Mouse (Mus musculus): ENCODE data around the gene Igsf21. TPM values are rescaled to one million over a fixed set of nuclear protein-coding genes. Genes with fewer than 3 reads are reported as not detected.

Gene Igsf21
- polyA plus RNA-seq, 1 experiment from 2014 or later: 0.20 TPM

DNA sequence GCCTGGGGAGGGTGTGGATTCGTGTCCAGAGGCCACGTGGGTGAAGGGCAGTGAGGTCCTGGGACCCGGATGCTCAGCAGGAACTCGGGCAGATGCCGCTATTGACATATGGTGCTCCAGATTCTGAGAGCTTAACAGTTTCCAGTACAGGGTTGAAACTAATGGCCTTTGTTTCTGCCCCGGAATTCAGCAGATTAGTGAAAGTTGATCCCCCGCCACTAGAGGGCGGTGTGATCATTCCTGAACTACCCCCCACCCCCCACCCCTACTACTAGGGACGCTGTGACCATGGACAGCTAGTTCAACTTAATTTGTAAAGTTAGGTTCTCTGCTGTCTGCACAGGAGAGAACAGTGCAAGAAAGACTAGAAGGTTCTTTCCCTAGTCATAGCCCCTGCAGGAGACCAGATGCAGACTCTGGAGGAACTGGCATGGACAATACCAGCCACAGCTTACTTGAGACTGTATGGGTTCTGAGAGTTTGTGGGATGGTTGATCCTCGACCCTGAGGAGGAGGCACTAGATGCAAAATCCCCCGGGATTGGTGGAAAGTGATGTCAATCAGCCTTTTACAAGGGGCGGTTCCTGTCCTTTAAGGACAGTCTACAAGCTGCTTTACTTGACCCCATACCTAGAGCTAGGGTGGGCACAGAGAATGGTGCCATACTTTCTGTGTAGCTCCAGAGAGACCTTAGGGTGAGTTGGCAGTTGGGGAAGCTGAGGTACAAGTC, 157.7 kb downstream of the Igsf21 start:
- Histone ChIP-seq H3K9ac (ENCODE audit: low read length) (no peak overlapping the region), H3K36me3 (ENCODE audit: control insufficient read depth, insufficient read depth) (no peaks in the 10 kb centered on the region), H3K27ac (ENCODE audit: low read length) (no peak overlapping the region), H3K27me3 (ENCODE audit: control insufficient read depth, insufficient read depth, low read length) (no peaks in the 10 kb centered on the region), H3K4me3 (ENCODE audit: low read length) (no peak overlapping the region), H3K4me1 (ENCODE audit: control insufficient read depth, insufficient read depth, low read length) (no peaks in the 10 kb centered on the region), H3K4me2 (ENCODE audit: low read depth, low read length) (no peak overlapping the region), H3K9me3 (replicated peaks; ENCODE audit: control insufficient read depth, low read length) (no peaks in the 10 kb centered on the region)
- no peak for ATAC-seq (replicated peaks; ENCODE audit: extremely low read depth, insufficient read depth, low FRiP score)
- WGBS: 75% methylated on average over 12 of the region's 12 CpGs

DNA sequence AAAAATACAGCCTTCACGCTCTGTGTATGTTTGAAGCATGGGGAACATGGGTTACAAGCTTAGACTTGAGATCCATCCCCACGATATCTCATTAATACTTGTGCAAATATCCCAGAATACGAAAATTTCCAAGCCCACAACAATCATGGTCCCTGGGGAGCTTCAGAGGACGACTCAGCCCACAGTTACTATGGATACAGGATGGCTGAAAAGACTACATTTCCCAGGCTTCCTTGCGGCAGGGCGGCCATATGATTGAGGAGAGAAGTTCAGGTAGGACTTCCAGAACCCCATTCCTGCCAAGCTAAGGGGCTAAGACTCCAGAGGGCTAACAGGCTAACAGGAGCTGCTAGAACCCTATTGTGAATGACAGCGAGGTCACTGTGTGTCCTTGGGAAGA, 160.4 kb downstream of the Igsf21 start:
- Histone ChIP-seq H3K4me2 (ENCODE audit: low read depth, low read length) (no peak overlapping the region), H3K9ac (ENCODE audit: low read length) (no peak overlapping the region), H3K27me3 (ENCODE audit: control insufficient read depth, insufficient read depth, low read length) (0 out of 2 replicates have a peak, but pooled peaks cover 3% of the 10 kb centered on the region), H3K4me3 (ENCODE audit: low read length) (no peak overlapping the region), H3K27ac (ENCODE audit: low read length) (no peak overlapping the region), H3K4me1 (ENCODE audit: control insufficient read depth, insufficient read depth, low read length) (no peaks in the 10 kb centered on the region), H3K36me3 (ENCODE audit: control insufficient read depth, insufficient read depth) (no peaks in the 10 kb centered on the region), H3K9me3 (replicated peaks; ENCODE audit: control insufficient read depth, low read length) (no peaks in the 10 kb centered on the region)
- no peak for ATAC-seq (replicated peaks; ENCODE audit: extremely low read depth, insufficient read depth, low FRiP score)
- WGBS: 58% methylated on average over 7 of the region's 7 CpGs

DNA sequence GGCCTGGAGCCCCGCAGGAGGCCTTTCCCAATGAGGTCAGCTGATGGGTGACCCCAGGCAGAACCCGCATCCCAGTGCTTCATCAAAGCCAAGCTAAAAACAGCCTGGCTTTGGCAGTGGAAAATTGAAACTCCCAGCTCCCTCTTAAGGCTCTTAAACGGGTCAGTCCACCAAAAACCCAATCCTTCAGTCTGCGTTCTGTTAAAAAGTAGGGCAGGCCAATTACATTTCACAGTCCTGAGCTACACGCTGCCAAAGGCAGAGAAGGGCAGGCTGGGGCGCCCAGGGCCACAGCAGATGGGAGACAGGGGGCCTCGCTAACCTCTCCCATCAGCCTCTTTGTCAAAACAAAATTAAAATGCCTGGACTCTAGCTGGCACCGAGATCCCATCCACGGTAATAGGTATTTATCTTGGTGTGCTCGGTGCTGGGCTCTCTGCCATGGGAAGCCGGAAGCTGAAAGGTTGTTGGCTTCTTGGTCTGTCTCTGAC, 162.0 kb downstream of the Igsf21 start:
- Histone ChIP-seq H3K4me1 (ENCODE audit: control insufficient read depth, insufficient read depth, low read length) (no peaks in the 10 kb centered on the region), H3K9ac (ENCODE audit: low read length) (no peak overlapping the region), H3K27ac (ENCODE audit: low read length) (no peak overlapping the region), H3K9me3 (replicated peaks; ENCODE audit: control insufficient read depth, low read length) (no peaks in the 10 kb centered on the region), H3K4me2 (ENCODE audit: low read depth, low read length) (no peak overlapping the region), H3K4me3 (ENCODE audit: low read length) (no peak overlapping the region), H3K27me3 (ENCODE audit: control insufficient read depth, insufficient read depth, low read length) (0 out of 2 replicates have a peak, but pooled peaks cover 3% of the 10 kb centered on the region), H3K36me3 (ENCODE audit: control insufficient read depth, insufficient read depth) (no peaks in the 10 kb centered on the region)
- WGBS: 38% methylated on average over 11 of the region's 11 CpGs
- ATAC-seq (replicated peaks; ENCODE audit: extremely low read depth, insufficient read depth, low FRiP score): peak; percentile 67

DNA sequence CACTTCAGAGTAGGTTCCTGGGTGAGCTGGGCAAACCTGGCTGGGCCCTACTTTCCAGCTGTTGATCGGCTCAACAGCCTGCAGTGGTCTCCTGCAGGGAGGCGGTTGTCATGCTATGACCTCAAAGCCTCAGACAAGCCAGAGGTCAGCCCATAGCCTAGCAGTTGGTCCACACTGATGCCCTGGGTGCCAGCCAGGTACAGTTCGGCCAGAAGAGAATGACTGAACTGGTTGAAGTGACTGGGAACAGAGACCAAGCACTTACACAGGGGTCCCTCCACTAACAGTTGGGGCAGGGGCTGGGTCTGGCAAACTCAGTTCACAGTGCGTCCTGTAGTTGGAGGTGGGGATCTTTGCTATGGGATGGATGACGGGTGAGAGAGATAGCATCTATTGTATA, 162.5 kb downstream of the Igsf21 start:
- Histone ChIP-seq H3K4me3 (ENCODE audit: low read length) (no peak overlapping the region), H3K36me3 (ENCODE audit: control insufficient read depth, insufficient read depth) (no peaks in the 10 kb centered on the region), H3K9ac (ENCODE audit: low read length) (no peak overlapping the region), H3K4me2 (ENCODE audit: low read depth, low read length) (no peak overlapping the region), H3K27me3 (ENCODE audit: control insufficient read depth, insufficient read depth, low read length) (0 out of 2 replicates have a peak, but pooled peaks cover 3% of the 10 kb centered on the region), H3K27ac (ENCODE audit: low read length) (no peak overlapping the region), H3K4me1 (ENCODE audit: control insufficient read depth, insufficient read depth, low read length) (no peaks in the 10 kb centered on the region), H3K9me3 (replicated peaks; ENCODE audit: control insufficient read depth, low read length) (no peaks in the 10 kb centered on the region)
- ATAC-seq (replicated peaks; ENCODE audit: extremely low read depth, insufficient read depth, low FRiP score): no peak
- 80% methylated on average over 5 of the region's 5 CpGs for WGBS

DNA sequence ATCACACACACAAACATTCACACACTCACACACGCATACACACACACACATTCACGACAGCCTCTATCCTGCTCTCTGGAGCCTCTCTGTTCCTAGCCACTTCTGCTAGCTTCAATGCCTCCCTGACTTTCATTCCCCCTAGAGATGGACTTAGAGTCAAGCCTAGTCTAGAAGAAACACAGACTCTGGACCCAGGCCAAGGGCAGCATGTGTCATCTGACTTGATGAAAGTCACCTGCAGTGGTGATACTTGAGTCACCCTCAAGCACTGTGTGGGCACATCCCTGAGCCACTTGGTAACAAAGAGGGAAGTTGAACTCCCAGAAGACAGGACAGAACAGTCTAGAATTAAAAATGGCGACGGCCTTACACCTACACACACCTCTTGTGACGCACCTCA, 168.2 kb downstream of the Igsf21 start:
- H3K27ac ChIP-seq (ENCODE audit: low read length): no peak overlapping the region
- H3K4me3 ChIP-seq (ENCODE audit: low read length): no peak overlapping the region
- H3K36me3 ChIP-seq (ENCODE audit: control insufficient read depth, insufficient read depth): no peaks in the 10 kb centered on the region
- WGBS: 73% methylated on average over 5 of the region's 5 CpGs
- no peak for ATAC-seq (replicated peaks; ENCODE audit: extremely low read depth, insufficient read depth, low FRiP score)
- H3K4me2 ChIP-seq (ENCODE audit: low read depth, low read length): no peak overlapping the region
- H3K9me3 ChIP-seq (replicated peaks; ENCODE audit: control insufficient read depth, low read length): no peaks in the 10 kb centered on the region
- H3K9ac ChIP-seq (ENCODE audit: low read length): no peak overlapping the region
- no peaks in the 10 kb centered on the region for H3K4me1 ChIP-seq (ENCODE audit: control insufficient read depth, insufficient read depth, low read length)
- H3K27me3 ChIP-seq (ENCODE audit: control insufficient read depth, insufficient read depth, low read length): 0 out of 2 replicates have a peak, but pooled peaks cover 3% of the 10 kb centered on the region

DNA sequence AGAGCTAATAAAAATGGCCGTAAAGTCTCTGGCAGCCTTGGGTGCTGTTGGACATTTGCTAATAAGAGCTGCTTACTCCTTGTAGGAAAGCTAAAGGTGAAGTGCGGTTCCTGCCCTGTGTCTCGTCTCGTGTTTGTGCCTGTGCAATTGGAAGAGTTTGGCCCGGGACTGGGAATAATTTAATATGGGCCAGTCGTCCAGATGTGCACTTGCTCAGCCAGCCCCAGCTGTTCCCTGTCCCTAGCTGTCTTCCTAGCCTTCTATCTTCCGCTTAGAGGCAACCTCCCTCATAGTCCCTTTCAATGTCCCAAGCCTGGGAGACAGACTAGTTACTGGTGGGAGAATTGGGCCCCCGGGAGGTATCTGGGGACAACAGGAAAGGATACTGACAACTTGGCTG, 169.0 kb downstream of the Igsf21 start:
- Histone ChIP-seq H3K4me2 (ENCODE audit: low read depth, low read length) (no peak overlapping the region), H3K27ac (ENCODE audit: low read length) (no peak overlapping the region), H3K4me1 (ENCODE audit: control insufficient read depth, insufficient read depth, low read length) (no peaks in the 10 kb centered on the region), H3K27me3 (ENCODE audit: control insufficient read depth, insufficient read depth, low read length) (0 out of 2 replicates have a peak, but pooled peaks cover 2% of the 10 kb centered on the region), H3K9ac (ENCODE audit: low read length) (no peak overlapping the region), H3K9me3 (replicated peaks; ENCODE audit: control insufficient read depth, low read length) (no peaks in the 10 kb centered on the region), H3K4me3 (ENCODE audit: low read length) (no peak overlapping the region), H3K36me3 (ENCODE audit: control insufficient read depth, insufficient read depth) (no peaks in the 10 kb centered on the region)
- 59% methylated on average over 8 of the region's 8 CpGs for WGBS
- ATAC-seq (replicated peaks; ENCODE audit: extremely low read depth, insufficient read depth, low FRiP score): no peak

DNA sequence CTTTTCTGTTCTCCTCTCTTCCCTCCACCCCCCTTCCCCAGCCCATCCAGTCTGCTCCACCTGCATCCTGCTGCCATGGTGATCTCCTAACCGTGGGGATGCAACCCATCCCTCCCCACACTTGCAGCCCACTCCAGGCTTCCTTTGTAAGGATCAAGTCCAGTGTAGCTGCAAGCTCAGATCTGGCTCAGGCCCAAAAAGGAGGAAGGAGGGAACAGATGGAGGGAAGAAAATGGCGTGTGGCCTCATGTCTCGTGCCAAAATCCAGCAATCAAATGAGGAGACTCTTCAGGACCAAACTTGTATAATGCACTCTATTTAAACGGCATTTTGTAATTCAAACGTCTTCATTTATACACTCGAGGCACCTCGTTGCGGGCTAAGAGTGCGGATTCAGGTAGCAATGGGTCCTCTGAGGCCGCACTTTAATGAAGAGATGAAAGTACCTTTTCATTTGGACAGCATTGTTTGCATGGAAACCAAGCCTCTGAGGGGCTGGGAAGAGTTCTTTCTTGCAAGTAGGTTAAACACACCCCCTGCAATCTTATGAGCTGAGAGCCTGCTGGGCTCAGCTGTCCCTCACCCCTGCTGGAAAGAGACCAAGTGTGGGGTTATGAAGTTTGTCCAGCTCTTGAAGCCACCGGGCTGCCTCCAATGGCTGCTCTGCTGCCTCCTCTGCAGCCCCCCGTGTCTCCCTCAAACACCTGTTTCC, 169.6 kb downstream of the Igsf21 start:
- WGBS: 69% methylated on average over 12 of the region's 12 CpGs
- no peak overlapping the region for H3K27ac ChIP-seq (ENCODE audit: low read length)

DNA sequence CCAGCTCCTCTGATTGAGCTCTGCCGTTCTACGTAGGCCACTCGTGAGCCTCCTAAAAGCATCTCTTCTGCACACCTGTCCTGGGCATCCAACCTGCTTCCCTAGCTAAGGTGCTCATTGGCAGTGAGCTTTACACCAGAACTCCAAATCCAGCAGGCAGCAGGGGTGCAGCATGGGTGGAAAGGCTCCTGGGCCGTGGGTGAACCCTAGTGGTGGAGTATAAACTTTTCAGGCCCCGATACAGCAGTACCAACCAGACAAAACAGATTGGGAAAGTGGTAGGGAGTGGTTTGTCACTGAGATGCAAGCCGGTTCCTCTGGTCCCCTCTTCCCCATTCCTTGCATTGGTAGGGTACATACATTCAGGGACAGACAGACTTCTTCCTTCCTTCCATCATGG, 170.2 kb downstream of the Igsf21 start:
- no peaks in the 10 kb centered on the region for H3K36me3 ChIP-seq (ENCODE audit: control insufficient read depth, insufficient read depth)
- H3K9ac ChIP-seq (ENCODE audit: low read length): no peak overlapping the region
- no peak for ATAC-seq (replicated peaks; ENCODE audit: extremely low read depth, insufficient read depth, low FRiP score)
- peaks cover 6% of the 10 kb centered on the region for H3K27me3 ChIP-seq (ENCODE audit: control insufficient read depth, insufficient read depth, low read length)
- no peak overlapping the region for H3K4me2 ChIP-seq (ENCODE audit: low read depth, low read length)
- WGBS: 73% methylated on average over 6 of the region's 6 CpGs
- no peak overlapping the region for H3K4me3 ChIP-seq (ENCODE audit: low read length)
- H3K9me3 ChIP-seq (replicated peaks; ENCODE audit: control insufficient read depth, low read length): no peaks in the 10 kb centered on the region
- no peak overlapping the region for H3K27ac ChIP-seq (ENCODE audit: low read length)
- no peaks in the 10 kb centered on the region for H3K4me1 ChIP-seq (ENCODE audit: control insufficient read depth, insufficient read depth, low read length)

More for the DNA sequence above, 169.6 kb downstream of the Igsf21 start:
- Histone ChIP-seq H3K4me3 (ENCODE audit: low read length) (no peak overlapping the region), H3K4me1 (ENCODE audit: control insufficient read depth, insufficient read depth, low read length) (no peaks in the 10 kb centered on the region), H3K4me2 (ENCODE audit: low read depth, low read length) (no peak overlapping the region), H3K9me3 (replicated peaks; ENCODE audit: control insufficient read depth, low read length) (no peaks in the 10 kb centered on the region), H3K9ac (ENCODE audit: low read length) (no peak overlapping the region), H3K36me3 (ENCODE audit: control insufficient read depth, insufficient read depth) (no peaks in the 10 kb centered on the region), H3K27me3 (ENCODE audit: control insufficient read depth, insufficient read depth, low read length) (peaks cover 2% of the 10 kb centered on the region; the same call in 1 of the 2 replicates)
- no peak for ATAC-seq (replicated peaks; ENCODE audit: extremely low read depth, insufficient read depth, low FRiP score)

DNA sequence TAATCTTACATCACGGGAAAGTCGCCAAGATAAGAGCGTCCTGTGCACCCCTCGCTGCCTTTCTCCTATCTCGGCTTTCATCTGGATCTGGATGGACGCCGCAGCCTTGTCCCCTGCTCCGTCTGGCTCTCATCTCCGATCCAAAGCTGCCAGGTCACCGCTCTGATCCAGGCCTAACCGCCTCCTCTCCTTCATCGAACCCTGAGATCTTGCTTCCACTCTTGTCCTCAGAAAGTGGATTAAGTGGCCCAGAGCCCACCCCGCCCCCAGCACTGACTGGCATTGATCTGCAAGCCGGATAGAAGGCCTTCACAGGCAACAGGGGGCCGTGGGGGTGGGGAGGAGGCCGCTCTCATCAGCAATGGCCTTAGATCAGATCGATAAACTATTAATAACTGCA, 175.5 kb downstream of the Igsf21 start:
- ATAC-seq (replicated peaks; ENCODE audit: extremely low read depth, insufficient read depth, low FRiP score): no peak; the same call in 1 of the 2 replicates
- WGBS: 15% methylated on average over 17 of the region's 17 CpGs
- Histone ChIP-seq H3K4me2 (ENCODE audit: low read depth, low read length) (no peak overlapping the region), H3K4me1 (ENCODE audit: control insufficient read depth, insufficient read depth, low read length) (no peaks in the 10 kb centered on the region), H3K27ac (ENCODE audit: low read length) (no peak overlapping the region), H3K4me3 (ENCODE audit: low read length) (no peak overlapping the region), H3K27me3 (ENCODE audit: control insufficient read depth, insufficient read depth, low read length) (peaks cover 16% of the 10 kb centered on the region), H3K36me3 (ENCODE audit: control insufficient read depth, insufficient read depth) (no peaks in the 10 kb centered on the region), H3K9me3 (replicated peaks; ENCODE audit: control insufficient read depth, low read length) (peaks cover 7% of the 10 kb centered on the region), H3K9ac (ENCODE audit: low read length) (no peak overlapping the region)

All from heart, embryonic 16.5 days (tissue).